Mouse (Mus musculus) forebrain, embryonic 10.5 days (tissue): Measurements from ENCODE around the gene Ctnnd1. TPM values are rescaled to one million over a fixed set of nuclear protein-coding genes. Genes with fewer than 3 reads are reported as not detected.

ENCODE experiments used
- DNase-seq: peaks from one replicate; pipeline ENCODE4 v3.0.0-alpha.2; 2017; ENCODE audit warnings: low spot score; ENCODE audit errors: extremely low spot score
- H3K27ac ChIP-seq: fragments of 300-500 bp; sonication (generic); 2 replicates; pipeline ENCODE4 v1.5.1; 2016; ENCODE audit warnings: mild to moderate bottlenecking
- H3K27me3 ChIP-seq: fragments of 300-500 bp; sonication (generic); 2 replicates; pipeline ENCODE4 v1.6.1; 2016; ENCODE audit warnings: mild to moderate bottlenecking; ENCODE audit not compliant: poor library complexity, severe bottlenecking
- H3K36me3 ChIP-seq: fragments of 300-500 bp; sonication (generic); replicated peaks from 2 replicates; pipeline ENCODE4 v1.6.1; 2016; ENCODE audit warnings: mild to moderate bottlenecking, moderate library complexity
- H3K4me1 ChIP-seq: fragments of 300-500 bp; sonication (generic); 2 replicates; pipeline ENCODE4 v1.6.1; 2016
- H3K4me3 ChIP-seq: fragments of 300-500 bp; sonication (generic); 2 replicates; pipeline ENCODE4 v1.5.1; 2016; ENCODE audit warnings: mild to moderate bottlenecking, moderate library complexity
- H3K9me3 ChIP-seq: fragments of 300-500 bp; sonication (generic); 2 replicates; pipeline ENCODE4 v1.6.1; 2016; ENCODE audit warnings: mild to moderate bottlenecking, moderate library complexity
- WGBS: fragments of 180-500 bp; shearing (Covaris S2); methylation state at CpG from one replicate; pipeline ENCODE4 v1.1.7; 2016; 5-methylcytosine and 5-hydroxymethylcytosine counted together
- polyA plus RNA-seq: library from polyadenylated mRNA; unstranded; fragments of >200 nt; fragmentation: Nextera tagmentation; extraction: Ambion mirVana; gene quantifications from 2 replicates; pipeline ENCODE4 v1.2.1, GENCODE M21; 2016

The Ctnnd1 gene
- polyA plus RNA-seq, 1 experiment from 2014 or later, result 43.9 TPM

- H3K9me3 ChIP-seq, result peaks cover 4% of the 10 kb centered on the region
- H3K36me3 ChIP-seq, result peaks cover 7% of the 10 kb centered on the region
- no peak overlapping the region for H3K4me3 ChIP-seq
- no peak overlapping the region for H3K27ac ChIP-seq
- H3K27me3 ChIP-seq, result no peaks in the 10 kb centered on the region
- DNase-seq, result no peak
- 92% methylated on average over 4 of the region's 4 CpGs for WGBS
- no peaks in the 10 kb centered on the region for H3K4me1 ChIP-seq
Observed at GRCm38 (mm10) chr2:84574130-84574529, 76.4 kb downstream of the Ctnnd1 start.

GRCm38 (mm10) chr2:84556888-84557514 lies 93.6 kb downstream of the Ctnnd1 start:
- no peaks in the 10 kb centered on the region for H3K9me3 ChIP-seq
- H3K36me3 ChIP-seq, result no peaks in the 10 kb centered on the region
- no peak for DNase-seq
- WGBS, result 58% methylated on average over 10 of the region's 10 CpGs
- no peaks in the 10 kb centered on the region for H3K4me1 ChIP-seq
- H3K4me3 ChIP-seq, result no peak overlapping the region
- no peaks in the 10 kb centered on the region for H3K27me3 ChIP-seq
- no peak overlapping the region for H3K27ac ChIP-seq

GRCm38 (mm10) chr2:84551390-84552100 lies 99.0 kb downstream of the Ctnnd1 start:
- Histone ChIP-seq H3K4me3 (no peak overlapping the region), H3K27ac (no peak overlapping the region), H3K36me3 (no peaks in the 10 kb centered on the region), H3K27me3 (no peaks in the 10 kb centered on the region), H3K9me3 (no peaks in the 10 kb centered on the region), H3K4me1 (no peaks in the 10 kb centered on the region)
- no peak for DNase-seq
- WGBS, result 83% methylated on average over 10 of the region's 10 CpGs

Other genes with a start within 250 kb of the Ctnnd1 start
- gene Calcrl, start 225.4 kb downstream of the Ctnnd1 start, polyA plus RNA-seq, result 9.5 and 10.4 TPM in 2 replicates
- 9.4 and 11.2 TPM in 2 replicates for gene Tfpi, start 174.0 kb downstream of the Ctnnd1 start, polyA plus RNA-seq
- gene Btbd18, start 8.3 kb upstream of the Ctnnd1 start, polyA plus RNA-seq, result 0.32 and 0.58 TPM in 2 replicates
- 552 and 592 TPM in 2 replicates for gene Selenoh, start 20.0 kb upstream of the Ctnnd1 start, polyA plus RNA-seq
- gene Gm28635, start 27.3 kb upstream of the Ctnnd1 start, polyA plus RNA-seq, result not detected in 2 replicates
- gene Med19, start 27.6 kb upstream of the Ctnnd1 start, polyA plus RNA-seq, result 50.1 and 51.5 TPM in 2 replicates
- 174 and 184 TPM in 2 replicates for gene Tmx2, start 28.4 kb upstream of the Ctnnd1 start, polyA plus RNA-seq
- 28.4 and 29.5 TPM in 2 replicates for gene Zdhhc5, start 64.4 kb upstream of the Ctnnd1 start, polyA plus RNA-seq
- gene Clp1, start 76.6 kb upstream of the Ctnnd1 start, polyA plus RNA-seq, result 53.6 and 56.8 TPM in 2 replicates
- gene Ypel4, start 83.3 kb upstream of the Ctnnd1 start, polyA plus RNA-seq, result 6.4 and 8.2 TPM in 2 replicates
- gene Gm19426, start 92.9 kb upstream of the Ctnnd1 start, polyA plus RNA-seq, result 8.5 and 8.8 TPM in 2 replicates
- 22.7 and 23.2 TPM in 2 replicates for gene Serping1, start 124.7 kb upstream of the Ctnnd1 start, polyA plus RNA-seq
- gene Ube2l6, start 148.1 kb upstream of the Ctnnd1 start, polyA plus RNA-seq, result 28.8 and 33.1 TPM in 2 replicates
- 0.46 TPM in 1 of 2 replicates, not detected in the other for gene Smtnl1, start 171.9 kb upstream of the Ctnnd1 start, polyA plus RNA-seq
- 68.6 and 70.9 TPM in 2 replicates for gene Timm10, start 176.2 kb upstream of the Ctnnd1 start, polyA plus RNA-seq
- gene Slc43a1, start 188.1 kb upstream of the Ctnnd1 start, polyA plus RNA-seq, result 28.5 and 29.3 TPM in 2 replicates
- 0.78 and 1.0 TPM in 2 replicates for gene Rtn4rl2, start 235.9 kb upstream of the Ctnnd1 start, polyA plus RNA-seq